Mouse (Mus musculus) heart, embryonic 12.5 days (tissue): ENCODE data around the gene Gm11009. TPM values are rescaled to one million over a fixed set of nuclear protein-coding genes. Genes with fewer than 3 reads are reported as not detected.
"Not testable (repeated sequence)": the region's sequence is repeated elsewhere in the genome, so short reads cannot be mapped to it uniquely, and the experiment has no call there.

Source experiments
- ATAC-seq: fragments of 200-750 bp; cut with Nextera tagmentation; 2 replicates; pipeline ENCODE4 v1.8.0; 2017; ENCODE audit warnings: moderate TSS enrichment, moderate library complexity; ENCODE audit not compliant: insufficient number of reproducible peaks, low FRiP score
- H3K27ac ChIP-seq: fragments of 300-500 bp; sonication (generic); 2 replicates; pipeline ENCODE4 v1.5.1; 2016; ENCODE audit warnings: mild to moderate bottlenecking, moderate library complexity; ENCODE audit not compliant: poor library complexity, severe bottlenecking
- H3K27me3 ChIP-seq: fragments of 300-500 bp; sonication (generic); replicated peaks from 2 replicates; pipeline ENCODE4 v1.6.1; 2016; ENCODE audit warnings: mild to moderate bottlenecking, moderate library complexity
- H3K36me3 ChIP-seq: fragments of 300-500 bp; sonication (generic); 2 replicates; pipeline ENCODE4 v1.6.1; 2016; ENCODE audit warnings: mild to moderate bottlenecking, moderate library complexity
- H3K4me1 ChIP-seq: fragments of 300-500 bp; sonication (generic); replicated peaks from 2 replicates; pipeline ENCODE4 v1.6.1; 2016; ENCODE audit warnings: mild to moderate bottlenecking
- H3K4me2 ChIP-seq: fragments of 300-500 bp; sonication (generic); 2 replicates; pipeline ENCODE4 v1.6.1; 2016; ENCODE audit warnings: mild to moderate bottlenecking, moderate library complexity
- H3K4me3 ChIP-seq: fragments of 300-500 bp; sonication (generic); 2 replicates; pipeline ENCODE4 v1.5.1; 2016; ENCODE audit warnings: mild to moderate bottlenecking
- H3K9ac ChIP-seq: fragments of 300-500 bp; sonication (generic); 2 replicates; pipeline ENCODE4 v1.6.1; 2016; ENCODE audit warnings: mild to moderate bottlenecking, moderate library complexity
- H3K9me3 ChIP-seq: fragments of 300-500 bp; sonication (generic); replicated peaks from 2 replicates; pipeline ENCODE4 v1.6.1; 2016; ENCODE audit warnings: mild to moderate bottlenecking, moderate library complexity
- WGBS: fragments of 180-500 bp; shearing (Covaris S2); methylation state at CpG from one replicate; pipeline ENCODE4 v1.1.7; 2016; 5-methylcytosine and 5-hydroxymethylcytosine counted together
- polyA plus RNA-seq: library from polyadenylated mRNA; unstranded; fragments of >200 nt; fragmentation: Nextera tagmentation; extraction: Ambion mirVana; gene quantifications from 2 replicates; pipeline ENCODE4 v1.2.1, GENCODE M21; 2016

The Gm11009 gene
- not detected in 2 replicates for polyA plus RNA-seq

DNA sequence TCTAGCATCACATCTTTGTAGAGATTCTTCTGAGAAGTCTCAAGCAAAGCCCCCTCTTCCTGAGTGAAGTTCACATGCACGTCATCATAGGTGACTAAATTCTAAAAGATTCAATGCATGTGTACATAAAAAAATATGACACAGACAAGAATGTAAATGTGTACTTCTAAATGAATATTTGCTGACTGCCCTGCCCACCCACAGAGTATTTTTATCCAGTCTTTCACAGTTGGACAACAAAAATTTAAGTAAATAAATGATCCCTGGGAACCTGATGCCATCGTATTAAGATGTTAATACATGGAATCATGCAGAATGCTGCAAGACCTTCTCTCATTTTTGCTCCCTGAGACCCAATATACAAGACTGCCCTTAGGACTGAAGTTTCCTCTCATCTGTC, at the start of gene Gm11009:
Gm11009 (minus strand) TSS at position 101 of the 400 bp plus-strand sequence.
- not testable (repeated sequence) for H3K9me3 ChIP-seq, H3K4me1 ChIP-seq, ATAC-seq, H3K4me3 ChIP-seq, H3K4me2 ChIP-seq, H3K9ac ChIP-seq, H3K36me3 ChIP-seq, H3K27ac ChIP-seq, H3K27me3 ChIP-seq
- WGBS: no CpG with 5 or more reads among the region's 2 CpGs

Other genes starting within 250 kb of the Gm11009 start
- 2.3 and 2.4 TPM in 2 replicates for gene Gm2004, start 169.7 kb downstream of the Gm11009 start, polyA plus RNA-seq
- gene 2210418O10Rik, start 92.9 kb downstream of the Gm11009 start, polyA plus RNA-seq: 3.9 and 8.3 TPM in 2 replicates
- 13.5 and 14.0 TPM in 2 replicates for gene Gm14435, start 104.1 kb upstream of the Gm11009 start, polyA plus RNA-seq
- gene Gm14434, start 167.3 kb upstream of the Gm11009 start, polyA plus RNA-seq: 3.2 TPM in 1 of 2 replicates, not detected in the other
- gene Zfp967, start 201.6 kb upstream of the Gm11009 start, polyA plus RNA-seq: not detected in 2 replicates